Mouse (Mus musculus) midbrain, postnatal 0 days (tissue): ENCODE measurements at regions not wholly inside any gene's neighbourhood (a gene's known extent, or its start where the extent isn't known, plus 50 kb on each side); places are given as distances from the start of the nearest gene placed in this dataset.

ENCODE experiments used
- ATAC-seq: fragments of 200-750 bp; cut with Nextera tagmentation; 2 replicates; pipeline ENCODE4 v1.8.0; 2017; ENCODE audit warnings: moderate number of reproducible peaks, mild to moderate bottlenecking, moderate TSS enrichment, moderate library complexity; ENCODE audit not compliant: low FRiP score
- DNase-seq: peaks from one replicate; pipeline ENCODE4 v3.0.0-alpha.2; 2015; ENCODE audit warnings: low spot score
- H3K27ac ChIP-seq: fragments of 300-500 bp; sonication (generic); 2 replicates; pipeline ENCODE4 v1.5.1; 2014; ENCODE audit warnings: low read depth, mild to moderate bottlenecking, low read length, mixed read lengths
- H3K27me3 ChIP-seq: fragments of 300-500 bp; sonication (generic); 2 replicates; pipeline ENCODE4 v1.6.1; 2014; ENCODE audit warnings: low read length, control low read depth, mixed read lengths; ENCODE audit not compliant: insufficient read depth
- H3K36me3 ChIP-seq: fragments of 300-500 bp; sonication (generic); 2 replicates; pipeline ENCODE4 v1.6.1; 2014; ENCODE audit warnings: low read length, control low read depth, mixed read lengths; ENCODE audit not compliant: insufficient read depth
- H3K4me1 ChIP-seq: fragments of 300-500 bp; sonication (generic); 2 replicates; pipeline ENCODE4 v1.6.1; 2014; ENCODE audit warnings: mild to moderate bottlenecking, control low read depth, antibody characterized with exemption, low read length, mixed read lengths; ENCODE audit not compliant: insufficient read depth
- H3K4me2 ChIP-seq: fragments of 300-500 bp; sonication (generic); 2 replicates; pipeline ENCODE4 v1.6.1; 2014; ENCODE audit warnings: low read depth, mild to moderate bottlenecking, low read length, mixed read lengths; ENCODE audit not compliant: poor library complexity, severe bottlenecking
- H3K4me3 ChIP-seq: fragments of 300-500 bp; sonication (generic); 2 replicates; pipeline ENCODE4 v1.5.1; 2014; ENCODE audit warnings: low read depth, mild to moderate bottlenecking, low read length, moderate library complexity
- H3K9ac ChIP-seq: fragments of 300-500 bp; sonication (generic); replicated peaks from 2 replicates; pipeline ENCODE4 v1.6.1; 2014; ENCODE audit warnings: mild to moderate bottlenecking, low read length, moderate library complexity, mixed read lengths; ENCODE audit not compliant: poor library complexity, severe bottlenecking
- H3K9me3 ChIP-seq: fragments of 300-500 bp; sonication (generic); 2 replicates; pipeline ENCODE4 v1.6.1; 2016; ENCODE audit warnings: low read length, control low read depth
- CTCF ChIP-seq: IDR thresholded peaks from 2 replicates; pipeline ENCODE4 v1.5.1; 2016; ENCODE audit warnings: antibody characterized with exemption, mild to moderate bottlenecking
- WGBS: fragments of 180-500 bp; shearing (Covaris S2); extraction: QIAGEN DNeasy Blood & Tissue Kit; methylation state at CpG from one replicate; pipeline ENCODE4 v1.1.7; 2014; 5-methylcytosine and 5-hydroxymethylcytosine counted together

- no peak overlapping the region for H3K27ac ChIP-seq
- 79% methylated on average over 5 of the region's 5 CpGs for WGBS
- no peaks in the 10 kb centered on the region for H3K36me3 ChIP-seq
- H3K4me1 ChIP-seq: no peaks in the 10 kb centered on the region
- DNase-seq (no peak), ATAC-seq (no peak)
- TF ChIP-seq CTCF: no peak
- no peak overlapping the region for H3K9ac ChIP-seq
- H3K4me2 ChIP-seq: no peak overlapping the region
- H3K27me3 ChIP-seq: no peaks in the 10 kb centered on the region
- H3K9me3 ChIP-seq: no peaks in the 10 kb centered on the region
- no peak overlapping the region for H3K4me3 ChIP-seq
Observed at GRCm38 (mm10) chr8:81069080-81069840, 54.5 kb upstream of the Usp38 start.

GRCm38 (mm10) chr8:81068519-81068918, 53.8 kb upstream of the Usp38 start:
- ATAC-seq (no peak), DNase-seq (no peak)
- Histone ChIP-seq H3K27me3 (no peaks in the 10 kb centered on the region), H3K4me2 (no peak overlapping the region), H3K9me3 (no peaks in the 10 kb centered on the region), H3K36me3 (no peaks in the 10 kb centered on the region), H3K4me1 (no peaks in the 10 kb centered on the region), H3K27ac (no peak overlapping the region), H3K9ac (no peak overlapping the region), H3K4me3 (no peak overlapping the region)
- TF ChIP-seq CTCF: no peak
- 73% methylated on average over 3 of the region's 3 CpGs for WGBS

- Histone ChIP-seq H3K9ac (no peak overlapping the region), H3K36me3 (no peaks in the 10 kb centered on the region), H3K4me3 (no peak overlapping the region), H3K9me3 (no peaks in the 10 kb centered on the region), H3K27me3 (no peaks in the 10 kb centered on the region), H3K4me2 (no peak overlapping the region), H3K4me1 (no peaks in the 10 kb centered on the region), H3K27ac (no peak overlapping the region)
- DNase-seq (no peak), ATAC-seq (no peak)
- no peak for TF ChIP-seq CTCF
- 87% methylated on average over 2 of the region's 2 CpGs for WGBS
Observed at GRCm38 (mm10) chr8:81066765-81067164, 52.0 kb upstream of the Usp38 start.
